Mouse (Mus musculus) heart, adult 8-10 months (tissue): ENCODE data around the gene Eps15l1. TPM values are rescaled to one million over a fixed set of nuclear protein-coding genes. Genes with fewer than 3 reads are reported as not detected.

ENCODE experiments used
- DNase-seq: peaks from one replicate; pipeline ENCODE4 v3.0.0; 2022; ENCODE audit warnings: low spot score
- microRNA-seq: library from miRNA; unstranded; fragments of <30 nt; microRNA quantifications from one replicate; pipeline ENCODE4 v1.2.0, GENCODE M21; 2022
- total RNA-seq, 4 experiments: library from RNA; stranded (reverse); gene quantifications; 2 replicates each; pipeline ENCODE4 v1.2.4; 2022

Gene Eps15l1
- total RNA-seq, 4 experiments from 2014 or later = 36.8 to 46.7 (median 38.3) TPM

GRCm38 (mm10) chr8:72293309-72293708 is 128.0 kb downstream of the Eps15l1 start:
- DNase-seq = no peak

- no peak for DNase-seq
These were observed 130.2 kb downstream of the Eps15l1 start for GRCm38 (mm10) chr8:72291104-72291503.

Small RNA genes lying within 50 kb of the gene (microRNA-seq; reads per million reads assigned to microRNA genes)
- gene Mir7068 = 5.3 reads per million, percentile 12 among the genes with 10 or more reads in this experiment

Other genes with a start within 250 kb of the Eps15l1 start
- gene Hsh2d, start 231.8 kb downstream of the Eps15l1 start, total RNA-seq = not detected
- 1 to 10 TPM in 3 of 4 experiments, under 1 TPM in 1; 0.90 to 3.5 (median 2.2) TPM for gene Cib3, start 208.6 kb downstream of the Eps15l1 start, total RNA-seq
- gene Gm11034, start 207.8 kb downstream of the Eps15l1 start, total RNA-seq = not detected
- 10 to 100 TPM; 18.4 to 23.2 (median 21.9) TPM for gene Fam32a, start 201.7 kb downstream of the Eps15l1 start, total RNA-seq
- 10 to 100 TPM; 42.0 to 48.4 (median 43.4) TPM for gene Ap1m1, start 181.4 kb downstream of the Eps15l1 start, total RNA-seq
- gene Gm10282, start 116.2 kb downstream of the Eps15l1 start, total RNA-seq = 1 to 10 TPM; 5.4 to 8.3 (median 7.5) TPM
- 10 to 100 TPM; 40.3 to 74.6 (median 52.7) TPM for gene Klf2, start 102.4 kb downstream of the Eps15l1 start, total RNA-seq
- 10 to 100 TPM; 18.1 to 29.0 (median 23.1) TPM for gene Calr3, start 22.4 kb upstream of the Eps15l1 start, total RNA-seq
- 1 to 10 TPM; 4.8 to 5.2 (median 4.8) TPM for gene 1700030K09Rik, start 22.4 kb upstream of the Eps15l1 start, total RNA-seq
- gene Cherp, start 53.8 kb upstream of the Eps15l1 start, total RNA-seq = 10 to 100 TPM; 34.7 to 43.9 (median 37.2) TPM
- gene Slc35e1, start 71.2 kb upstream of the Eps15l1 start, total RNA-seq = 10 to 100 TPM; 77.1 to 88.7 (median 82.1) TPM
- 1 to 10 TPM; 6.3 to 8.5 (median 7.6) TPM for gene Med26, start 126.8 kb upstream of the Eps15l1 start, total RNA-seq
- 100 to 1,000 TPM; 117 to 141 (median 135) TPM for gene Smim7, start 149.6 kb upstream of the Eps15l1 start, total RNA-seq
- 100 to 1,000 TPM; 501 to 520 (median 513) TPM for gene Tmem38a, start 150.6 kb upstream of the Eps15l1 start, total RNA-seq
- under 1 TPM; 0.31 to 0.79 (median 0.46) TPM for gene Nwd1, start 225.3 kb upstream of the Eps15l1 start, total RNA-seq